Mouse (Mus musculus) midbrain, embryonic 14.5 days (tissue): ENCODE measurements around the gene Timeless. TPM values are rescaled to one million over a fixed set of nuclear protein-coding genes. Genes with fewer than 3 reads are reported as not detected.

Experiments
- ATAC-seq: fragments of 200-750 bp; cut with Nextera tagmentation; 2 replicates; pipeline ENCODE4 v1.8.0; 2017; ENCODE audit warnings: moderate number of reproducible peaks, moderate library complexity; ENCODE audit not compliant: low FRiP score, low TSS enrichment
- DNase-seq: peaks from one replicate; pipeline ENCODE4 v3.0.0-alpha.2; 2015
- H3K27ac ChIP-seq: fragments of 300-500 bp; sonication (generic); replicated peaks from 2 replicates; pipeline ENCODE4 v1.5.1; 2014; ENCODE audit warnings: mild to moderate bottlenecking, low read depth, low read length, moderate library complexity
- H3K27me3 ChIP-seq: fragments of 300-500 bp; sonication (generic); 2 replicates; pipeline ENCODE4 v1.6.1; 2014; ENCODE audit warnings: low read length, control low read depth, mixed read lengths; ENCODE audit not compliant: control insufficient read depth, insufficient read depth
- H3K36me3 ChIP-seq: fragments of 300-500 bp; sonication (generic); 2 replicates; pipeline ENCODE4 v1.6.1; 2014; ENCODE audit warnings: low read length, control low read depth; ENCODE audit not compliant: control insufficient read depth, insufficient read depth
- H3K4me1 ChIP-seq: fragments of 300-500 bp; sonication (generic); 2 replicates; pipeline ENCODE4 v1.6.1; 2014; ENCODE audit warnings: mild to moderate bottlenecking, antibody characterized with exemption, low read length, control low read depth; ENCODE audit not compliant: control insufficient read depth, insufficient read depth
- H3K4me2 ChIP-seq: fragments of 300-500 bp; sonication (generic); 2 replicates; pipeline ENCODE4 v1.6.1; 2014; ENCODE audit warnings: mild to moderate bottlenecking, low read length, moderate library complexity
- H3K4me3 ChIP-seq: fragments of 300-500 bp; sonication (generic); replicated peaks from 2 replicates; pipeline ENCODE4 v1.5.1; 2014; ENCODE audit warnings: low read depth, low read length
- H3K9ac ChIP-seq: fragments of 300-500 bp; sonication (generic); replicated peaks from 2 replicates; pipeline ENCODE4 v1.6.1; 2014; ENCODE audit warnings: mild to moderate bottlenecking, low read length, moderate library complexity
- H3K9me3 ChIP-seq: fragments of 300-500 bp; sonication (generic); 2 replicates; pipeline ENCODE4 v1.6.1; 2016; ENCODE audit warnings: low read length, control low read depth, mixed read lengths; ENCODE audit not compliant: control insufficient read depth
- WGBS: fragments of 180-500 bp; shearing (Covaris S2); extraction: QIAGEN DNeasy Blood & Tissue Kit; methylation state at CpG from one replicate; pipeline ENCODE4 v1.1.7; 2014; 5-methylcytosine and 5-hydroxymethylcytosine counted together
- polyA plus RNA-seq: library from polyadenylated mRNA; unstranded; fragments of >200 nt; fragmentation: Nextera tagmentation; extraction: Ambion mirVana; gene quantifications from 2 replicates; pipeline ENCODE4 v1.2.1, GENCODE M21; 2014

Gene Timeless
- polyA plus RNA-seq, 1 experiment from 2014 or later, result 19.5 TPM

- DNase-seq (no peak), ATAC-seq (no peak)
- H3K9ac ChIP-seq, result no peak overlapping the region; the same call in 1 of the 2 replicates
- H3K27ac ChIP-seq, result no peak overlapping the region
- no peaks in the 10 kb centered on the region for H3K27me3 ChIP-seq
- no peaks in the 10 kb centered on the region for H3K36me3 ChIP-seq
- no peak overlapping the region for H3K4me3 ChIP-seq
- H3K9me3 ChIP-seq, result no peaks in the 10 kb centered on the region
- no peaks in the 10 kb centered on the region for H3K4me1 ChIP-seq
- WGBS, result 39% methylated on average over 5 of the region's 5 CpGs
- H3K4me2 ChIP-seq, result no peak overlapping the region
Observed at GRCm38 (mm10) chr10:128225064-128225463, 6.8 kb upstream of the Timeless start.

DNA sequence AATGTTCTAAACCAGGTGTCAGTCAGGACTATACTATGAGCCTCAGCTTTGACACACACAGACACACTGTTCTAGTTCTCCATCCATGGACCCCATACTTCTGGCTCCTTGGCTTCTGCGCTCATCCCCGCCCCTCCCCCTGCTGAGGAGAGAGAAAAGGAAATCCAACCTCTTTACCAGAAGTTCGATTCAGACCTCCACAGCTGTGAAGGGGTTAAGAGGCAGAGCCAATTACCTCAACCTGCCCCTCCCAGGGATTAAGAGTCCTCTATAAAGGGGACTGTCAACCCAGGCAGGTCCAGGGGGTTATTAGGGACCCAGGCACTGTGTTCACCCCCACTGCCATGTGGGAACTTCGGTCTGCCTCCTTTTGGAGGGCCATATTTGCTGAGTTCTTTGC lies 6.3 kb upstream of the Timeless start, which contains the start of gene Mip:
Gene Mip (plus strand): TSS at position 301 of the 400 bp plus-strand sequence.
- H3K4me1 ChIP-seq, result no peaks in the 10 kb centered on the region
- no peak within 1 kb of the TSS for H3K4me2 ChIP-seq
- H3K9ac ChIP-seq, result no peak within 1 kb of the TSS; the same call in 1 of the 2 replicates
- H3K4me3 ChIP-seq, result no peak within 1 kb of the TSS
- no peaks in the 10 kb centered on the region for H3K27me3 ChIP-seq
- no peaks in the 10 kb centered on the region for H3K36me3 ChIP-seq
- ATAC-seq (no peak), DNase-seq (no peak)
- H3K27ac ChIP-seq, result no peak within 1 kb of the TSS
- 31% methylated on average over 4 of the region's 4 CpGs for WGBS
- H3K9me3 ChIP-seq, result no peaks in the 10 kb centered on the region

DNA sequence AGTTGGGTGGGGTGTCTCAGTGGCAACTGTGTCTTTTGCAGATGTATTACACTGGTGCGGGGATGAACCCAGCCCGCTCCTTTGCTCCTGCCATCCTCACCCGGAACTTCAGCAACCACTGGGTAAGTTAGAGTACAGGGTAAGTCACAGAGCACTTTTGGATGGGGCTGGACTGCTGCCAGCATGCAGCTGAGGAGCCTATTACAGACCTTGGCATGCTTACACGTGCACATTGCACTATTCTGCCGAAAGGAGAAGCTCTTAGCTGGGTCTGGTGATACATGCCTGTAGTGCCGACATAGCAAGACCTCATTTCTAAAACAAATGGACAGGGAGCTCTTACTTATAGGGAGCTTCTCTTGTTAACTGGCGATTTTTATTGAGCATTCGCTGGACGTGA lies 4.3 kb upstream of the Timeless start:
- H3K4me2 ChIP-seq, result no peak overlapping the region
- no peak overlapping the region for H3K9ac ChIP-seq
- H3K4me3 ChIP-seq, result no peak overlapping the region
- WGBS, result 89% methylated on average over 9 of the region's 9 CpGs
- H3K27me3 ChIP-seq, result no peaks in the 10 kb centered on the region
- H3K4me1 ChIP-seq, result no peaks in the 10 kb centered on the region
- no peak overlapping the region for H3K27ac ChIP-seq
- no peaks in the 10 kb centered on the region for H3K36me3 ChIP-seq
- no peaks in the 10 kb centered on the region for H3K9me3 ChIP-seq
- ATAC-seq (no peak), DNase-seq (no peak)

DNA sequence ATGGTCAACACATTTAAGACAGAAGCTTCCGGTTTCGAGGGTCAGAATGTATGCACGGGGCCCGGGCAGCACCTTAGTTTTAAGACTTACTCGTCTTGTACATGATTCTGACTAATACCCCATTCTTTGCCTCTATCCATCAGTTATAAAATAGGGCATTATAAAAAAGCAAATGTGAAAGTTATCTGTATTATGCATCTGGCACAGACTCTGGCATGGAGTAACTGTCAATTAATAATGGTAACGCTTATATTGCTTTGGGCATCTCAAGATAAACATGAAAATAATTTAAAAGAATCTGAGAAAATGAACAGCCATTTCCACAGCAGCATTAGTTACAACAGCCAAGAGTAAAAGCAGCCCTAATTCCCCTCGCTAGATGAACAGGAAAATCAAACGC lies 3.9 kb upstream of the Timeless start:
- no peaks in the 10 kb centered on the region for H3K36me3 ChIP-seq
- peaks cover 3% of the 10 kb centered on the region; the same call in 1 of the 2 replicates for H3K4me1 ChIP-seq
- no peaks in the 10 kb centered on the region for H3K27me3 ChIP-seq
- no peak for DNase-seq
- H3K9me3 ChIP-seq, result no peaks in the 10 kb centered on the region
- H3K4me2 ChIP-seq, result no peak overlapping the region
- H3K4me3 ChIP-seq, result no peak overlapping the region
- no peak overlapping the region for H3K27ac ChIP-seq
- WGBS, result 95% methylated on average over 8 of the region's 8 CpGs
- no peak overlapping the region for H3K9ac ChIP-seq
- ATAC-seq, result no peak

DNA sequence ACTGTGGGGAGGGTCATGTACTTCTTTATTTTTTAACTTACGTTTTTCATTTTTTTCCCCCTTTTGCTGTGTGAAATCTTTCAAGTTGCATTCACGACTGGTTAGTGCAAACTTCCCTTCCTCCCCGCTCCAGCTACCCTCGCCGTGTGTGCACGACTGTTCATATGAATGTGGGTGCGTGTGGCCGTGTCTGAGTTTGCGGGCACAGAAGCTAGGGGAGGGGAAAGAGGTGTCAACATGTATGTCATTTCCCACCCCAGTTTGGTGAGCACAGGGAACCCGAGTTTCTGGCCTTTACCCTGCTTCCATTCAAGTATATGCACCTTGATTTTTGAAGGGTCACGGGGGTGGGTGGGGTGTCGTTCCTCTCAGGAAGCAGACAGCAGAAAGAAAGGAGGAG lies 1.3 kb upstream of the Timeless start:
- WGBS, result 86% methylated on average over 12 of the region's 12 CpGs
- DNase-seq, result no peak
- no peaks in the 10 kb centered on the region for H3K27me3 ChIP-seq
- no peak for ATAC-seq
- no peak overlapping the region for H3K4me2 ChIP-seq
- peaks cover 3% of the 10 kb centered on the region; the same call in 1 of the 2 replicates for H3K4me1 ChIP-seq
- no peak overlapping the region for H3K4me3 ChIP-seq
- H3K9me3 ChIP-seq, result no peaks in the 10 kb centered on the region
- H3K9ac ChIP-seq, result no peak overlapping the region
- H3K27ac ChIP-seq, result no peak overlapping the region
- no peaks in the 10 kb centered on the region for H3K36me3 ChIP-seq

- H3K36me3 ChIP-seq, result no peaks in the 10 kb centered on the region
- H3K27ac ChIP-seq, result no peak overlapping the region
- peaks cover 3% of the 10 kb centered on the region; the same call in 1 of the 2 replicates for H3K4me1 ChIP-seq
- peak overlapping the region; percentile 70 for H3K4me3 ChIP-seq
- DNase-seq (no peak), ATAC-seq (no peak)
- H3K9ac ChIP-seq, result no peak overlapping the region
- no peaks in the 10 kb centered on the region for H3K27me3 ChIP-seq
- peak overlapping the region; percentile 65 for H3K4me2 ChIP-seq
- H3K9me3 ChIP-seq, result no peaks in the 10 kb centered on the region
- 21% methylated on average over 5 of the region's 5 CpGs for WGBS
Observed at GRCm38 (mm10) chr10:128231146-128231545, 719 bp upstream of the Timeless start.

- peak overlapping the region; percentile 70 for H3K4me3 ChIP-seq
- peaks cover 3% of the 10 kb centered on the region; the same call in 1 of the 2 replicates for H3K4me1 ChIP-seq
- H3K4me2 ChIP-seq, result peak overlapping the region; percentile 65
- H3K27me3 ChIP-seq, result no peaks in the 10 kb centered on the region
- H3K36me3 ChIP-seq, result no peaks in the 10 kb centered on the region
- ATAC-seq, result peak; percentile 58
- peak overlapping the region; percentile 89 for H3K27ac ChIP-seq
- DNase-seq, result peak; percentile 91
- no peaks in the 10 kb centered on the region for H3K9me3 ChIP-seq
- H3K9ac ChIP-seq, result peak overlapping the region; percentile 72
- under 1% methylated on average over 14 of the region's 14 CpGs for WGBS
Observed at GRCm38 (mm10) chr10:128232420-128232985, 638 bp downstream of the Timeless start.

GRCm38 (mm10) chr10:128236321-128236720 lies 4.5 kb downstream of the Timeless start:
- Histone ChIP-seq H3K27ac (no peak overlapping the region), H3K4me3 (no peak overlapping the region), H3K4me1 (peaks cover 6% of the 10 kb centered on the region; the same call in 1 of the 2 replicates), H3K4me2 (no peak overlapping the region), H3K27me3 (no peaks in the 10 kb centered on the region), H3K9me3 (no peaks in the 10 kb centered on the region), H3K9ac (no peak overlapping the region), H3K36me3 (peaks cover under 1% of the 10 kb centered on the region; the same call in 1 of the 2 replicates)
- ATAC-seq (no peak), DNase-seq (no peak)
- WGBS, result 53% methylated on average over 4 of the region's 4 CpGs

DNA sequence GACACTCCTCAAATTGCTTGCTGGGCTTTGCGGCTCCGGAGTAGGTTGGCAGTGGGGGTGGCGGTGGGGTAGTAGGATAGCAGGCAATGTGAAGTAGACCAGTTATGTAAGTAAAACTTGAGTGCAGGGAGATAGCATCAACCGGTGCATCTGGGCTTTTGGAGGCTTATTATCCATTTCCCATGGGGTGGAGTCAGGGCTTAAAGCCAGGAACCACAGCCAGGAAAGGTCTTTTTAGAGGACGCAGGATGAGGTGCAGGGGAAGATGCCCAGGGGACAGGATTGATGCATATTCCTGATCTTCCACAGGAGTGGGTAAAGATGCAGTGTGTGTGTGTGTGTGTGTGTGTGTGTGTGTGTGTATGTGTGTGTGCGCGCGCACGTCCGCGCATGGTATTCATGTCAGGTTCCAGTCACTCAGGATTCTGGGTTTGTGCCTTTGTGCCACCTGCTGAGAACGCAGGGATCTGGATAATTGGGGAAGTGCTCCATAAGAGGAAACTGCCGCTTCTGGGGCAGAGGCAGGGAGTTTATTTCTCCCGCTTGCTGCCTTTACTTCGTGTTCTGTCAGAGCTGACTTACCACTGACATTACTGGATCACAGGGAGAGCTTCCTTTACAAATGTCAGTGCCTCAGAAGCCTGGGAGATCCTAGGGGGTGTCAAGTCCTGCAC lies 6.1 kb downstream of the Timeless start:
- Histone ChIP-seq H3K9ac (no peak overlapping the region), H3K4me2 (no peak overlapping the region), H3K36me3 (peaks cover 13% of the 10 kb centered on the region), H3K9me3 (no peaks in the 10 kb centered on the region), H3K4me3 (no peak overlapping the region), H3K27ac (no peak overlapping the region), H3K4me1 (peaks cover 3% of the 10 kb centered on the region; the same call in 1 of the 2 replicates), H3K27me3 (no peaks in the 10 kb centered on the region)
- ATAC-seq, result no peak
- DNase-seq, result peak; percentile 24
- 70% methylated on average over 15 of the region's 15 CpGs for WGBS
